In the genomic region with DNA sequence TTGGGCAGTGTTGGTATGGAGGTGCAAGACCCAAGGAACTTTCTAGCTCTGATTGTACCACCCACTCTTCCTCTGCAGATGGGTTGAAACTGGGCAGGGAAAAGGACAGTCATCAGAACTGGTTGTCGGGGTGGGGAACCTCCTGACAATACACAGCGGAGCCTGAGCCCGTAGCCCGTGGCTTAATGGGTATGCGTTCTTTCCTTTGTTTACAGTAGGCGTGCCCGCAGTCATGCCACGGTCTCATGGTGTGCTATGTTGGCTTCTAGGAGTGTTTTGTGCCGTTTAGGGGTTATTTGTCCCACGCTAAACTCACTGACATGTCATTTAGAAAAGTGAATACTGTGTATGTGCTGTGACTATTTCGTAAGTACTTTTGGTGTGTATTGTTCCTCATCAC, we compare ENCODE assay signal across 18 mouse cellular contexts.
A peak's percentile ranks its signal among the peaks of the same experiment; 100 is the strongest.
DNase-seq lines count a peak whose midpoint lies in the region; ATAC-seq and TF ChIP-seq lines count a peak whose summit lies in the region.
"Had no signal": no experiment of that assay in that cellular context is flagged by ENCODE, and none has a peak within 500 bp of the region (broad histone marks: within the 10 kb centered on the region; RNA-seq: fewer than 3 reads in every experiment).

No protein-coding gene starts in this region.

- ATAC-seq in neural tube, embryonic 12.5 days (ENCODE audit: low FRiP score, low read depth), result peak; percentile 43; the same call in 1 of the 2 replicates
- ATAC-seq in hindbrain, embryonic 11.5 days (ENCODE audit: low FRiP score), result no peak
- no peak for ATAC-seq in hindbrain, embryonic 16.5 days
- ATAC-seq in stomach, postnatal 0 days (ENCODE audit: low FRiP score, low TSS enrichment), result no peak
- ATAC-seq in megakaryocyte progenitor cell, adult 5-6 weeks (replicated peaks; ENCODE audit: poor library complexity), result no peak
- ATAC-seq: activated CD4-positive, CD25-positive, alpha-beta regulatory T cell, adult 4 months; forebrain, postnatal 0 days; intestine, postnatal 0 days had no signal

- intact Hi-C loops in left cerebral cortex, postnatal 10 days (cut with DNase I), result loop anchor here (5.0 to 10.0 kb wide), 2 partner anchors 101 to 244 kb away; no protein-coding TSS in a partner anchor

- no peak overlapping the region for H3K4me3 ChIP-seq in neural tube, embryonic 12.5 days
- no peak overlapping the region for H3K4me3 ChIP-seq in hindbrain, embryonic 11.5 days (ENCODE audit: low read depth, low read length)
- H3K4me3 ChIP-seq in hindbrain, embryonic 16.5 days (ENCODE audit: low read length), result no peak overlapping the region
- no peak overlapping the region for H3K4me3 ChIP-seq in stomach, postnatal 0 days (ENCODE audit: low read depth, low read length)

- no peaks in the 10 kb centered on the region for H3K36me3 ChIP-seq in neural tube, embryonic 12.5 days
- H3K36me3 ChIP-seq in hindbrain, embryonic 11.5 days (ENCODE audit: control insufficient read depth, insufficient read depth, low read length), result no peaks in the 10 kb centered on the region
- H3K36me3 ChIP-seq in hindbrain, embryonic 16.5 days (ENCODE audit: control insufficient read depth, insufficient read depth, low read length), result no peaks in the 10 kb centered on the region
- no peaks in the 10 kb centered on the region for H3K36me3 ChIP-seq in stomach, postnatal 0 days (ENCODE audit: control insufficient read depth, insufficient read depth, low read length)
- H3K36me3 ChIP-seq: embryonic facial prominence, embryonic 13.5 days; limb, embryonic 15.5 days had no signal

- TF ChIP-seq CTCF in stomach, postnatal 0 days (IDR thresholded peaks at IDR 0.05; ENCODE audit: low read depth), result no peak

- no peak for DNase-seq in neural tube, embryonic 10.5 days (ENCODE audit: extremely low spot score, low spot score)
- peak; percentile 18 for DNase-seq in hindbrain, embryonic 11.5 days (ENCODE audit: low spot score)
- DNase-seq in stomach, postnatal 0 days (ENCODE audit: low spot score), result peak; percentile 24
- DNase-seq in left cerebral cortex, postnatal 10 days (ENCODE audit: extremely low spot score in 1 of 2, low spot score in 2 of 2), result no peak
- DNase-seq: adrenal gland, postnatal 14 days; cerebellum, adult 9-11 months; forebrain, postnatal 0 days; lung, postnatal 14 days; right cerebral cortex, postnatal 25 days; thymus, postnatal 14 days had no signal

- WGBS in neural tube, embryonic 12.5 days, result 55% methylated on average over 11 of the region's 11 CpGs
- WGBS in hindbrain, embryonic 11.5 days, result 62% methylated on average over 11 of the region's 11 CpGs
- WGBS in hindbrain, embryonic 16.5 days, result 50% methylated on average over 11 of the region's 11 CpGs
- 66% methylated on average over 11 of the region's 11 CpGs for WGBS in stomach, postnatal 0 days

- H3K9me3 ChIP-seq in neural tube, embryonic 12.5 days, result no peaks in the 10 kb centered on the region
- no peaks in the 10 kb centered on the region for H3K9me3 ChIP-seq in hindbrain, embryonic 11.5 days (ENCODE audit: control insufficient read depth, low read length)
- no peaks in the 10 kb centered on the region for H3K9me3 ChIP-seq in hindbrain, embryonic 16.5 days (ENCODE audit: control insufficient read depth, low read length)
- no peaks in the 10 kb centered on the region for H3K9me3 ChIP-seq in stomach, postnatal 0 days (ENCODE audit: control insufficient read depth, low read length)
- H3K9me3 ChIP-seq: embryonic facial prominence, embryonic 13.5 days; limb, embryonic 15.5 days had no signal

- no peak overlapping the region for H3K9ac ChIP-seq in neural tube, embryonic 12.5 days
- no peak overlapping the region for H3K9ac ChIP-seq in hindbrain, embryonic 11.5 days (ENCODE audit: low read depth, low read length)
- no peak overlapping the region for H3K9ac ChIP-seq in hindbrain, embryonic 16.5 days (ENCODE audit: low read depth, low read length)
- H3K9ac ChIP-seq in stomach, postnatal 0 days (ENCODE audit: low read length), result no peak overlapping the region
- H3K9ac ChIP-seq: embryonic facial prominence, embryonic 13.5 days; limb, embryonic 15.5 days had no signal

- TF ChIP-seq EP300 in stomach, postnatal 0 days (optimal IDR thresholded peaks at IDR 0.05), result no peak

- no peak overlapping the region for H3K4me2 ChIP-seq in neural tube, embryonic 12.5 days (replicated peaks)
- H3K4me2 ChIP-seq in hindbrain, embryonic 11.5 days (replicated peaks; ENCODE audit: low read depth, low read length), result no peak overlapping the region
- no peak overlapping the region for H3K4me2 ChIP-seq in hindbrain, embryonic 16.5 days (ENCODE audit: low read length)
- H3K4me2 ChIP-seq in stomach, postnatal 0 days (replicated peaks; ENCODE audit: low read depth), result no peak overlapping the region

- H3K27me3 ChIP-seq in neural tube, embryonic 12.5 days (replicated peaks), result no peaks in the 10 kb centered on the region
- no peaks in the 10 kb centered on the region for H3K27me3 ChIP-seq in hindbrain, embryonic 11.5 days (ENCODE audit: control insufficient read depth, insufficient read depth, low read length)
- H3K27me3 ChIP-seq in hindbrain, embryonic 16.5 days (replicated peaks; ENCODE audit: control insufficient read depth, insufficient read depth, low read length), result no peaks in the 10 kb centered on the region
- no peaks in the 10 kb centered on the region for H3K27me3 ChIP-seq in stomach, postnatal 0 days (ENCODE audit: control insufficient read depth, insufficient read depth, low read length)

- H3K27ac ChIP-seq in neural tube, embryonic 12.5 days, result peak overlapping the region; percentile 16; the same call in 1 of the 2 replicates
- peak overlapping the region; percentile 84 for H3K27ac ChIP-seq in hindbrain, embryonic 11.5 days (ENCODE audit: low read depth, low read length)
- peak overlapping the region; percentile 39; the same call in 1 of the 2 replicates for H3K27ac ChIP-seq in hindbrain, embryonic 16.5 days (ENCODE audit: low read depth, low read length)
- H3K27ac ChIP-seq in stomach, postnatal 0 days (replicated peaks), result no peak overlapping the region
- H3K27ac ChIP-seq: embryonic facial prominence, embryonic 13.5 days; kidney, postnatal 0 days; limb, embryonic 15.5 days had no signal

- H3K4me1 ChIP-seq in neural tube, embryonic 12.5 days, result peaks cover 10% of the 10 kb centered on the region
- H3K4me1 ChIP-seq in hindbrain, embryonic 11.5 days (replicated peaks; ENCODE audit: control insufficient read depth, insufficient read depth, low read length), result peaks cover 2% of the 10 kb centered on the region; the same call in 1 of the 2 replicates
- H3K4me1 ChIP-seq in hindbrain, embryonic 16.5 days (ENCODE audit: control insufficient read depth, insufficient read depth, low read depth, low read length), result peaks cover 8% of the 10 kb centered on the region
- 0 out of 2 replicates have a peak, but pooled peaks cover 2% of the 10 kb centered on the region for H3K4me1 ChIP-seq in stomach, postnatal 0 days (replicated peaks; ENCODE audit: control insufficient read depth, insufficient read depth)
- H3K4me1 ChIP-seq: embryonic facial prominence, embryonic 13.5 days had no signal

Comparison
In these comparisons a context has a peak if more than half of its experiments do, and no peak if none do; other contexts are left out.
1. DNase-seq: peak in hindbrain, embryonic 11.5 days (single experiment) and stomach, postnatal 0 days (single experiment); none in neural tube, embryonic 10.5 days (single experiment) and left cerebral cortex, postnatal 10 days (0 of 2).